Mouse (Mus musculus): Measurements from ENCODE around the gene Xpa.

Xpa gene

GRCm38 (mm10) chr4:46195781-46196487 is at the start of gene Xpa:
TSS of gene Xpa (minus strand) at chr4:46196311.
- DNase-seq (ENCODE audit: low spot score in 2 of 2) = peak; percentile 94 to 95

- DNase-seq (ENCODE audit: low spot score in 2 of 2) = no peak
Observed at GRCm38 (mm10) chr4:46235871-46236270, 39.8 kb upstream of the Xpa start.

- DNase-seq (ENCODE audit: low spot score in 2 of 2) = no peak
Observed at GRCm38 (mm10) chr4:46234739-46235138, 38.6 kb upstream of the Xpa start.

- DNase-seq (ENCODE audit: low spot score in 2 of 2) = no peak
Observed at GRCm38 (mm10) chr4:46226972-46227535, 30.9 kb upstream of the Xpa start.

GRCm38 (mm10) chr4:46221090-46221489 is 25.0 kb upstream of the Xpa start:
- no peak for DNase-seq (ENCODE audit: low spot score in 2 of 2)

- no peak for DNase-seq (ENCODE audit: low spot score in 2 of 2)
Observed at GRCm38 (mm10) chr4:46202562-46203126, 6.5 kb upstream of the Xpa start.

- DNase-seq (ENCODE audit: low spot score in 2 of 2) = peak; percentile 43 to 64
Observed at GRCm38 (mm10) chr4:46201834-46202561, 5.9 kb upstream of the Xpa start.

GRCm38 (mm10) chr4:46198064-46198463 is 2.0 kb upstream of the Xpa start:
- DNase-seq (ENCODE audit: low spot score in 2 of 2) = no peak

- DNase-seq (ENCODE audit: low spot score in 2 of 2) = no peak
Observed at GRCm38 (mm10) chr4:46196513-46196912, 402 bp upstream of the Xpa start.

- DNase-seq (ENCODE audit: low spot score in 2 of 2) = peak in 1 of 2 experiments; percentile 26
Observed at GRCm38 (mm10) chr4:46192011-46192410, 4.1 kb downstream of the Xpa start.

- DNase-seq (ENCODE audit: low spot score in 2 of 2) = no peak
Observed at GRCm38 (mm10) chr4:46186466-46186865, 9.6 kb downstream of the Xpa start.

GRCm38 (mm10) chr4:46185890-46186289 is 10.2 kb downstream of the Xpa start:
- no peak for DNase-seq (ENCODE audit: low spot score in 2 of 2)

GRCm38 (mm10) chr4:46185423-46185822 is 10.7 kb downstream of the Xpa start:
- DNase-seq (ENCODE audit: low spot score in 2 of 2) = no peak

- no peak for DNase-seq (ENCODE audit: low spot score in 2 of 2)
Observed at GRCm38 (mm10) chr4:46182181-46182580, 13.9 kb downstream of the Xpa start.

- DNase-seq (ENCODE audit: low spot score in 2 of 2) = no peak
Observed at GRCm38 (mm10) chr4:46181168-46181567, 14.9 kb downstream of the Xpa start.

GRCm38 (mm10) chr4:46177496-46177895 is 18.6 kb downstream of the Xpa start:
- no peak for DNase-seq (ENCODE audit: low spot score in 2 of 2)

- DNase-seq (ENCODE audit: low spot score in 2 of 2) = no peak
Observed at GRCm38 (mm10) chr4:46177018-46177417, 19.1 kb downstream of the Xpa start.

- DNase-seq (ENCODE audit: low spot score in 2 of 2) = no peak
Observed at GRCm38 (mm10) chr4:46176313-46176712, 19.8 kb downstream of the Xpa start.

- no peak for DNase-seq (ENCODE audit: low spot score in 2 of 2)
Observed at GRCm38 (mm10) chr4:46171761-46172160, 24.4 kb downstream of the Xpa start.

- no peak for DNase-seq (ENCODE audit: low spot score in 2 of 2)
Observed at GRCm38 (mm10) chr4:46165831-46166230, 30.3 kb downstream of the Xpa start.

GRCm38 (mm10) chr4:46164027-46164426 is 32.1 kb downstream of the Xpa start:
- DNase-seq (ENCODE audit: low spot score in 2 of 2) = no peak

- no peak for DNase-seq (ENCODE audit: low spot score in 2 of 2)
Observed at GRCm38 (mm10) chr4:46151903-46152544, 44.1 kb downstream of the Xpa start.

Data from heart, adult 9 months (tissue).